Mouse (Mus musculus) naive thymus-derived CD4-positive, alpha-beta T cell, adult 2 months (primary cell): ENCODE results near the gene Cdyl.
"Not testable (repeated sequence)": the region's sequence is repeated elsewhere in the genome, so short reads cannot be mapped to it uniquely, and the experiment has no call there.

Experiments used
- DNase-seq: peaks from one replicate; pipeline ENCODE4 v3.0.0-alpha.2; 2011; ENCODE audit warnings: low read depth

Gene Cdyl

GRCm38 (mm10) chr13:35836501-35836900, 176.9 kb downstream of the Cdyl start:
- not testable (repeated sequence) for DNase-seq

GRCm38 (mm10) chr13:35840102-35840501, 180.5 kb downstream of the Cdyl start:
- no peak for DNase-seq

GRCm38 (mm10) chr13:35843383-35843782, 183.8 kb downstream of the Cdyl start:
- no peak for DNase-seq

DNA sequence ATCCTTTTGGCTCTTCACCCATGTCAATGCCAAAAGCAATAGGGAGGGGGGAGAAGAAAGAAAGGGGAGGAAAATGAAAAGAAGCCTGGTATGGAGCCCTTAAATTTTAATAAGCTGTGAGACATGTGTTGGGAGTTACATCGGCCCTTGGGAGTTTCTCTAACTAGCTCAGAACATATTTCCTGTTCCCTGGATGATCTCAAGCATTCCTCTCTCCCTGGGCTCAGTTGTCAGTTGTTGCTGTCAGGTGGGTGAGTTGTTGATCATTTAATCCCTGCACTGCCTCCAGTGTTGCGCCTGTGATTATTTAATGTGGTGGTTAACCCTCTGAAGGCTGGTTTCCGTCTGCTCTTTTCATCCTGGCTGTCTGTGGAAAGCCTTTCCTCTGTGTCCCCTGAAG, 185.7 kb downstream of the Cdyl start:
- no peak for DNase-seq

GRCm38 (mm10) chr13:35848694-35849093, 189.1 kb downstream of the Cdyl start:
- DNase-seq: no peak

DNA sequence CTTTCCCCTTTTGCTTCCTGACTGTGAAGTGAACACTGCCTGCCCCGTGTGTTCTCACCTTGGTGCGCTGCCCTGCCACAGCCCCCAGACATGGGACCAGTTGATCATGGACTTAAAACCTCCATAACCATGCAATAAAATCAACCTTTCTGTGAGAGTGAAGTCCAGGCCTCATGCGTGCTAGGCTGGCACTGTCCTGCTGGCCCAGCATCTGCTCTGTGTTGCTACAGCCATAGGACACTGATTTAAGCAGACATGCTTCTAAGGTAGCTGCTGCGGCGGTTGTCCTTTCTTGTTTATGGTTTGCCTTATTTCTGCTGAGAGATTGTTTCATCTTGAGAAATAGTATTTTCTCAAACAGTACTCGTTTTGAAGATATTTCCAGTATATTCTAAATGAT, 191.9 kb downstream of the Cdyl start:
- DNase-seq: no peak

DNA sequence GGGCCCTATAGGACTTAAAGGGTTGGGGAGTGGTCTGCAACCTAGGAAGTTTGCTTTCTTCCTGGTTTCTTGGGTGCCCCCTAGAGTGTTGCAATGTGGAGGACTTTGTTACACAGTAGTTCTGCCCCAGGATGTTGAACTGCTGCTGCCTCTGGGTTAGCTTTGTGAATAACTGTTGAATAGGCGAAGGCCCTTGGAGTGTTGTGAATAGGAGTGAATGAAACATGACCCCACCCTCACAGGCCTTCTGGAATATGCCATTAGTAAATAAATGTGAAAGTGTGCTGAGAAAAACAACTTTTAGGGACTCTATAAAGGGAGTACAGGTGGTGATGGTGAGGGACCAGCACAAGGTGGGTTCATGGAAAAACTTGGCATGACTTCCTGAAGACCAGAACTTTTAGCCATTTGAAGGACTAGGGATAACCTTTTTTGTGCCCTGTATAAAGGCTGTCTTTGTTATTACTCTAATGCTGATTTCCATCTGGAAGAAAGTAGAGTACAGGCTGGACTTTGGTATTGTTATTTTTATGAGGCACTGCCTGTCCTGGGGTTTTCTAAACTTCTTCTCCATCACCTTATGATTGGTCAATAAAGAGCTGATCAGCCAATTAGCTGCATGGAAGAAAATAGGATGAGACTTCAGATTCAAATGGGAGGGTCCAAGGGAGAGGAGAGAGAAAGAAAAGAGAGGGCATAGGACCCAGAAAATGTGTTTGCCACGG, 193.4 kb downstream of the Cdyl start:
- DNase-seq: no peak

DNA sequence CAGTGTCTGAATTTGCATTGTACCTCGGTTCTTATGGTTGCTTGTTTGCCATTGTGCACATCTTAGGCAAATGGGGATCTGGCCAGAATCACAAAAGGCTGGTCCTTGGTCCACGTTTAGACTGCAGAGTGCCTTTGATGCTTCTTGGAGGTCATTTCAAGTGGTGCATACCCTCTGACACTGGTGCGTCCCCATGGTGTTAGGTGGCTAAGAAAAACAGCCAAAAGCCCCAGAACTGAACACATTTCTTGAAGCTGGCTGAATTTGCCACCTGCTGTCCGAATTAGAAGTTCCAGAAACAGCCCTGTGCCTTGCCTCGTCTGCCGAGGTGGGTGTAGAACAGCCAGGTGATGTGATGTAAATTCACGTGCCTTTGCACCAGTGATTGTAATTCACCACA, 197.9 kb downstream of the Cdyl start:
- DNase-seq: no peak

DNA sequence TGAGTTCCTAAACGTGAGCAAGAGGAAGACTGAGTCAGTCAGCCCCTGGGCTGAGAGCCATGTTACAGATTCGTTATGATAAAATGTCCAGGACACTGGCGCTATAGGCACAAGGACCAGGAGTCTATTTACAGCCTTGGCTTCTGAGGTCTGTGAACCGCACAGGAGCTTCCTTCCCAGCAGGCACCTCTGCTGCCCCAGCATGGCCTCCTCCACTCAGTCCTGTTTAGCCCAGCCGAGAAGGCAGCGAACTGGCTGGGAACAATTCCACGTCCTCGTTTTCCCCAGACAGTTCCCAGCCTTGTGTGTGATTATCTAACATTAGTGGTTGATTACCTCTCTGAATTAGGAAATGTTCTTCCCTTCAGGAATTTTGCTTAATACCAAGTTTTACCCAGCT, 201.3 kb downstream of the Cdyl start:
- no peak for DNase-seq

DNA sequence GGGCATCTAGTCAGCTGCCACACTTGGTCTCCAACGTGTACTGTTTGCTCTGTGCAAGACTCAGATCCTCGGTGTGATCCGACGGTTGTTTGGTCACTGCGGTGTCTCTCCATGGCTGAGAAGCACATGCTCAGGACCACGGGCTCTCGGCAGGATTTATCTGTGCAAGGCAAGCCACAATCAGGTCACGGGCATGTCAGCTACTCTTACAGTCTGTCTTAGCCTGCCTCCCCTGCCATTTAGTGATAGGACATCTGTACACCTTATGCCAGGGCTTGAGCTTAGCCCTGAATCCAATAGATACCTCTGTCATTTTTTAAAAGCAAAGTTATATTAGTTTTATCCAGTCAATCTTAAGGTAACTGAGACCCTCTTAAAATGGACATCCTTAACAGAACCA, 211.0 kb downstream of the Cdyl start:
- peak; percentile 7 for DNase-seq

GRCm38 (mm10) chr13:35871107-35871506, 211.5 kb downstream of the Cdyl start:
- peak; percentile 48 for DNase-seq

DNA sequence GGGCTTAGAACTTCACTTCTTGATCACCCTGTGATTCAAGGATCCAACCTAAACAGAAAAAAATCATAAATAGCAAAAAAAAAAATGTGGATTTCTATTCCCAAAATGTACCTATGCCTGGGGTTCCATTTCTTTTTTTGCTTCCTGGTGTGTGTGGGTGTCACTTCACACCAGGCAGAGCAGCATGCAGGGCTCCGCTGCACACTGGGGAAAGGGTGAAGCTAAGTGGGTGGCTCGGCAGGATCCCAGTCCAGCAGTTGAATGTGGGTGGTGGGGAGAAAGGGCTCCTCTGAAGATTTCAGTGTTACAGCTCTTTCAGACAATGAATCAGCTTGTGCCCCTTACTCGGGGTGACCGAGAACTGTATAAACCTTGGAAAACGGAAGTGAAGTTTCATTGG, 215.8 kb downstream of the Cdyl start:
- no peak for DNase-seq

DNA sequence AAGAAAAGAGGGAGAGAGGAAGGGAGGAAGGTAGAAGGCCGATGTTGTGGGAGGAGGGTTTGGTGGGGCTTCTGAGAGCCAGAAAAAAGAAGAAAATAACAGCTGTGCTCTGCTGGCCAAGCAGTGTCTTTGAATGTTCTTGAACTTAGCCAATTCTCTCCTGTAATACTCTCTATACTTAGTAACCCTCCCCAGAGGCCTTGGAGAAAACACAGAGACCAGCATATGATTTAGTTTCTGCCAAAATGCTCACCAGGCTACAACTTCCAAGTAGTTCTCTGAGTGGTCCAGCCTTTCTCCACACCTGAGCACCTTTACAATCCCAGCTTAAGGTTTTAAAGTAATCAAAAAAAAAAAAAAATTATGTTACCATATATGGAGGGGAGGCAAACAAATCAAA, 218.6 kb downstream of the Cdyl start:
- DNase-seq: no peak

DNA sequence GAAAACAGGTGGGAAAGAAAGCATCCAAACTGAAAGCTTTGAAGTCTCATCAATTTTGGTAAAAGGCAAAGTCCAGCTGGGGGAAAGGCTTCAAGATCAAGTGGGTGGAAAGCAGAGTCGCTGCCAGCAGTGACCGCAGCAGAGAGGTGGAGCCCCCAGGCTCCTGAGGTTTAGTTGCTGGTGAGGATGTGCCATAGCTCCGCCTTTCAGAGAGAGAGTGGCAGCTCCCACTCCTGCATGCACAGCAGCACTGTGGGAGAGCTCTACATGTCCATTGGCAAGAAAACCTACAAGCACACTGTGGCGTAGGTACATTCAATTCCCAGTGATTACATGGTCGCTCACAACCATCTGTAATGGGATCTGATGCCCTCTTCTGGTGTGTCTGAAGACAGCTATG, 219.4 kb downstream of the Cdyl start:
- DNase-seq: no peak

GRCm38 (mm10) chr13:35879519-35879918, 219.9 kb downstream of the Cdyl start:
- DNase-seq: no peak

GRCm38 (mm10) chr13:35880555-35881046, 221.0 kb downstream of the Cdyl start:
- no peak for DNase-seq

- peak; percentile 56 for DNase-seq
Observed at GRCm38 (mm10) chr13:35886121-35886725, 226.6 kb downstream of the Cdyl start.

DNA sequence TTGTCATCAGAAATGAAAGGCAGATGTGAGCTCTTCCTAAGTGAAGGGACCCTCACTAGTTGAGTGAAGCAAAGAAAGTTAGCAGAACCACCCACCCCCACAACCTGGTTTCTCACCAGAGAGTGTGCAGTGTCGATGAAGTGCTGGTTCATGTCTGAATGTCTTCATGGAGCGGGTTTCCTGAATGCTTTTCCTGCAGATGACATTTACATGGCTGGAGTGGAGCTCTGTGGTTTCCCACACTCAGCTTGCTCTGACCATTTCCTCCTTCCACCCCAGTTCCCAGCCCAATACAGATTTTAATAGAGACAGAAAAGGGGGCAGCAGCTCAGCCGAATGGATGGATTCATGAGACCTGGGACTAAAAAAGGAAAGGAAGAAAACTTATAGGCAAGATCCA, 233.2 kb downstream of the Cdyl start:
- no peak for DNase-seq

DNA sequence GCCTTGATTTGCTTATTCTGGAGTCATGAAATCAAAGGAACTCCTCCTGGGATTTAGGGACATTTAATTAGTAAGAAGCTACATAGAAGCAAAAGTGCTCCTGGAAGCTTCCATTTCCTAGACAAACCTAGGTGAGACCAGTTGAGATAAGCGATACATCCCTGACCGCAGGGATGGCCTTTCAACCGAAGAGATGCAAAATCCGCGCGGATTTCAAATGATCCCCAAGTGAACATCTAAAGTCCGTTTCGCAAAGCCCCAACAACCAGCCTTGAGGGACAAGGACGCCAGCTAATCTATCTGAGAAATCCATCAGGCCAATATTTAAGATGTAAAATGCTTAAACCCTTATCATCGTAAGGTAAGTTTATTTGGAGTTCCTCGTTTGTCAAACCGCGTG, 245.7 kb downstream of the Cdyl start:
- DNase-seq: no peak

GRCm38 (mm10) chr13:35905879-35906481, 246.3 kb downstream of the Cdyl start, which contains the start of gene Rpp40:
Rpp40 (minus strand) TSS chr13:35906359.
- peak; percentile 94 for DNase-seq

DNA sequence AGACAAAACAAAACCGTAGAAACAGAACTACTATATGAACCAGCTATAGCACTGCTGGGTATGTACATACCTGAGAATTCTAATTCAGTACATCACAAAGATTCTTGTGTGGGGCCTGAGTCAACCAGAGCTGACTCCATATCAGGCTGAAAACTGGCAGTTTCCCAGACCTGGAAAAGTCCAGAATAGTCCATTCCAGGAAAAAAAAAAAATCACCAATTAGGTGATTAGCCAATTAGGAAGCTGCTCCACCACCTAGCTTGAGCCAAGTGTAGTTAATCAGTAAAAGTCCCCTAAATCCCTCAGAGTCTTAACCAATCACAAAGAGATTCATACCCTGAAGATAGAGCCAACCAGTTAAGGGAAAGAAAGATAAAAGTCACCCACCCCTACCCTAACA, 251.8 kb downstream of the Cdyl start:
- no peak for DNase-seq
